Mouse (Mus musculus): ENCODE measurements around the gene Stard9.
"Not testable (repeated sequence)": the region's sequence is repeated elsewhere in the genome, so short reads cannot be mapped to it uniquely, and the experiment has no call there.

Stard9 gene

DNA sequence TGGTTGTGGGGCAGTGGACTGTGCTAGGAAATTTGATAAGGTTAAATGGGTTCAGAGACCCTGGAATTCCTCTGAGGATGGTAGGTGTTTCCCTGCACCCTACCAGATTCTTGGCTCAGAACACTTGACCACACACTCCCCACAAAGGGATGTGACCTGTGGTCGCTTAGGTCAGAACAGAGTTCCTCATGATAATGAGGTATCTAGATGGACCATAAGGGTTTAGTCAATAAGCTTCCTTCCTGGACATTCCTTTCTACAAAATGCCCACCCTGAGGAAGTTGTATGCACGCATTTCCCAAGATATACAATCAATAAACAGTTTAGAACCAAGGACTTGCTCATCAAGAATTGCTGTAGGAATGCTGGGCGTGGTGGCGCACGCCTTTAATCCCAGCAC lies 27.0 kb downstream of the Stard9 start:
- no peak for DNase-seq

DNA sequence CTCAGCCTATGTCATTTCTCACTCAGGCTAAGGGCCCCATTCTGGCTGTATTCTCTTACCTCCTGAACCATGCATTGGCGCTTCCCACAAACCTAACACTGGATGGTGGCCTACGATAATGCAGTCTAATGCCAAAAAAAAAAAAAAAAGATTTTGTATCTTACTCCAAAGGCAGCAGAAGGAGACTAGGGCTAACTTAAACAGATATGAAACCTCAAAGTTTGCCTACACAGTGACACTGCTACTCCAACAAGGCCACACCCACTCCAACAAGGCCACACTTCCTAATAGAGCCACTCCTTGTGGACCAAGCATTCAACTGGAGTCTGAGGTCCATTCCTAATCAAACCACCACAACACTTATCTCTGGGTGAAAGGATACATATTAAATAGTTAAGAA lies 27.8 kb downstream of the Stard9 start:
- no peak for DNase-seq

DNA sequence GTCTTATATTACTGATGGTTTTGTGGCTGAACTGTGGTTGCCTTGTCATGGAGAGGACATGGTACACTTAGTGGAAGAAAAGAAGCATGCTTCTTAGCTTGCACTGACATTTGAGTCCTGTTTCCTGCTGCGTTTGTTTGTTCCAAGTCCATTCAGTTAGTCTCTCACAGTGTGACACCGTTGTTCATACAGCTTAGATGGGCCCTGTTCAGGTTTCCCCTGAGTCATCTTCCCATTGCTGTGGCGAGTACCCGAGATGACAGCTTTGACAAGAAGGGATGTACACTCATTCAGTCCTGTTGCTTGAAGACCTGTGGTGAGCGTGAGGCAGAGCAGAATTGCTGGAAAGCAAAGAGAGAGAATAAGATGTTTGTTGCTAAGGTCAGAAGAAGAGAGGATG lies 29.6 kb downstream of the Stard9 start:
- no peak for DNase-seq

DNA sequence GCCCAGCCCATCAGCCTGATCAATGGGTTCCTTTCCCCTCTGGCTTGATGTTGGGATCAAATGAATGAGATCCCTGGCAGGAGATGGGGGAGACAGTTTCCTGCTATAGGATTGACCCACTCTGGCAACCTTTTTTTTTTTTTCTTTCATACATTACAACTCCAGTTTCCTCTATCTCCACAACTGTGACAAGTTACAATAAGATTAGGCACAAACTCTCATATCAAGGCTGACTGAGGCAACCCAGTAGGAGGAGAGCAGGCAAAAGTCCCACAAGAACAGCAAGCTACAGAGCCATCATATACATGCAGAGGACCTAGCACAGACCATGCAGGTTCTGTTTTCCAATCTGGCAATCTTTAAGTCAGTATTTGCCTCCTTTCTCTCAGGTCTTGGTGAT lies 30.4 kb downstream of the Stard9 start:
- no peak for DNase-seq

DNA sequence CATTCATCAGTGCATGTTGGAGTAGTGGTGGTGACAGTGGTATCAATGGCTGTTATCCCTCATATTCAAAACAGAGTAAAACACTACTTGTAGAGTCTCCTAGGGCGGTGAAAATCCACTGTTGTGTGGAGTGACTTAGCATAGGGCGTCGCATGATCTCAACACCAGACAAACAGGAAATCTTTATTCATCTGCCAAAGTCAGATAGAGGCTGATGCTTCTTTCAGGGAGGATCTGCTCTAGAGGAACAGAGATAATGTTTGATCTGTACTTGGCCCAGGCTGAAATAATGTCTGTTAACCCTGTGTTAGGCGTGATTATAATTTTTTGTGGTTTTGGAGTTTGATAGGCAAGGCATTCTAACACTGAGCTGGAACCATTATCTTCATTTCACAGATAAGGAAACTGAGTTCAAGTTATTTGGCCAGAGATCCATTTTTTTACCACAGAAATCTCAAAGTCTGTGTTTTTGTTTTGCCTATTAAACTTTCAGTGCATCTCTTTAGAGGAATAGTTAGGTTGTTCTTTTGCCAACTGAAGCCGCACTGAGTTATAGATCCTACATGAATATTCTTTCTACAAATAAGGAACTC lies 31.7 kb downstream of the Stard9 start:
- no peak for DNase-seq

DNA sequence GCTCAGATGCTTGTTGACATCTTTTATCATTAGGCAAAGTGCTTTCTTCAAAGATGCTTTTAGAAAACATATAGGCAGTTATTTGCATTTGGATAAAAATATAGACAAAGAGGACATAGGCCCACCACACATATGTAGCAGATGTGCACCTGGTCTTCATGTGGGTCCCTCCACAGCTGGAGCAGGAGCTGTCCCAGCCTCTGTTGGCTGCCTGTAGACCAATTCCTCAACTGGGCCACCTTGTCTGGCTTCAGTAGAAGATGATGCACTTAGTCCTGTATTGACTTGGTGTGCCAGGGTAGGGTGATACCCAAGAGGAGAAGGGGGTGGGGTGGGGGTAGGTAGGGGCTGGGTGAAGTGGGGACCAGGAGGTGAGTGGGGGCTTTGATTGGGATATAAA lies 33.8 kb downstream of the Stard9 start:
- DNase-seq, result no peak

DNA sequence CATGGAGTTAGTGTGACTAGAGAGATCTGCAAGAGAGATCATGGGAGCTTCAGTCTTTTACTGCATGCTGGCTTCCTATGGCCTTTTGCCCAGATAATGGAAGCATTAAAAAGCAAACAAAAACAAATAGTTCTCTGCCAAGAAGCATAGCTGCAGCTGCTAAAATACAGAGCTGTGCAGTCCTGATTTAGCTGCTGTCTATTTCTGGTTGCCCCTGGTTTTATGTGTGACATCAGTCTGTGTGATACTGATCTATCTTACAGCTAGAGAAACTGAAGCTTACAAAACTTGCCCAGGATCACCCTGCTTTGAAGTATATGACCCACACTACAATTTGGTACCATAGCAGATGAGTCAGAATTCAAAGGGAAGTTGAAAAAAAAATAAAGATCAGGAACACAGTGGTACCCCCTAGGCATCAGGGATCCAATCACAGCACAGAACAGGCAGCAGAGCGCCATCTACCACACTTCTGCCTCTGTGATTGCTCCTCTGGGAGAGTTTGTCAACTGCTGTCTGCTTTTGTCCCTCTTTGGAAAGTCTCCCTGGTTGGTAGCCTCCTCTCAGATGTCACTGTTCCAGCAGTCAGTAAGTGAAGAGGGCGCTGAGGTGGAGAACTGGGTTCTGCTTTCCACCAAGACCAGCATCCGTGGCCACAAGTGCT lies 34.7 kb downstream of the Stard9 start:
- DNase-seq, result no peak

DNA sequence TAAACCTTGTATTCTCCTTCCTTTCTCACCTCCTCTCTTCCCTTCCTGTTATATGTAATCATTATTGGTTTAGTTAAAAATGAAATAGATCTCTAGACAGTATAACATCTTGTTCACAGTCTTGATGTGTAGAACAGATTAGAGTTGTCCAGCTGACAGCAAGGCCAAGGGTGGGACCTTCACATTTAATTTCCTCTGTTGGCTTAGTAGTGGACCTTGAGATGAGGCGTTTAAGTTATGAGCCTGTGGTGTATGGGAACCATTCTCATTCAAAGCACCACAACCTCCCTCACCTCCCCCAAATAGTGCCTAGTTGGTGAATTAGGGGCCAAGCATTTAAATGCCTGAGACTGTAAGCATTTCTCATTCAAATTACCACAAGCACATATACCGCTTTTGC lies 38.5 kb downstream of the Stard9 start:
- DNase-seq, result no peak

DNA sequence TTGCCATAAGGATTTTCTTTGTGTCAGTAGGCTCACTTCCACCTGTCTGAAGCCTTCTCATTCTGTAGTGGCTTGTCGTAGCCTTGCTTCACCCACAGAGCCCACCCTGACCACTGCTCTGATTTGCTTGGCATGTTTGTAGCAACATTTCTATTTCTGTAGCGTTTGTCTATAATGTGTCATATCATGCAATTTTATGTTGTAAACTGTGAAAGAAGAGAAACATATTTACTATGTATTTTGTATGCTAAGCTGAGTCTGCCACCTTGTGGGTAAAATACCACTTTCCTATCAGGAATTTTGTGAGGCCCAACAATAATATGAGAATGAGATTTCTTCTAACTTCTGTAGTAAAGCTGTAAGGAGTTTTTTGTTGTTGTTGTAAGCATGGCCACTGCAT lies 41.3 kb downstream of the Stard9 start:
- no peak for DNase-seq

DNA sequence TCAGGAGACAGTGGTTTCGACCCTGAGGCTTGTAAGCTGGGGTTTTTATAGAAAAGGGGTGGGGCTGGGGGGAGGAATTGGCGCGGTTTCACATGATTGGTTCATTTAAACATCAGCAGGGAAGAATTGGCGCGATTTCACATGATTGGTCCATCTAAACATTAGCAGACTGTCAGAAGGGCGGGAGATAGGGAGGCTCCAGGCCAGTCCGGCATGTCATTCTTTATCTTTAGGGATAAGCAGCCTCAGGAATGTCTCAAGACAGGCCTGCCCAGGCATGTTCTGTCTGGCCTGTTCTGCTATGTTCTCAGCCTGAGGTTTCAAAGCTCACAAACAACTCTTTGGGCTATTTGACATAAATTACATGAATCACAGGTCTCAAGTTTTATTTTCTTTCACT lies 52.2 kb downstream of the Stard9 start:
- not testable (repeated sequence) for DNase-seq

DNA sequence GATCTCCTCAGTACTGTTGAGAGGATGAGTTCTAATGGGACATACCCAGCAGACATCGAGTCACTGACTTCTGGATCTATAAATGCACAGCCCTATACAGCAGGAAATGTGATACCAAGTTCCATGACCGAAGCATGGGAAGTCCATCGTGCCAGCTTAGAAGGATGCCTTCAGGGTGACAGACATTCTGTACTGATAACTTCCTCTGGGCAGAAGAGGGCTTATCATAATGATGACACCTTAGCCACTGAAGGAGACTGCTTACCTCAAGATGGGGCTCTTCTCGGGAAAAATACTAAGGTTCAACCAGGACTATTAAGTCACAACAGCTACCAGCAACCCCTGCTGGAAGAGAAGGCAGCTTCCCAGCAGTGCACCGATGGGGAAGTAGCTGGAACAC lies 68.8 kb downstream of the Stard9 start:
- no peak for DNase-seq

DNA sequence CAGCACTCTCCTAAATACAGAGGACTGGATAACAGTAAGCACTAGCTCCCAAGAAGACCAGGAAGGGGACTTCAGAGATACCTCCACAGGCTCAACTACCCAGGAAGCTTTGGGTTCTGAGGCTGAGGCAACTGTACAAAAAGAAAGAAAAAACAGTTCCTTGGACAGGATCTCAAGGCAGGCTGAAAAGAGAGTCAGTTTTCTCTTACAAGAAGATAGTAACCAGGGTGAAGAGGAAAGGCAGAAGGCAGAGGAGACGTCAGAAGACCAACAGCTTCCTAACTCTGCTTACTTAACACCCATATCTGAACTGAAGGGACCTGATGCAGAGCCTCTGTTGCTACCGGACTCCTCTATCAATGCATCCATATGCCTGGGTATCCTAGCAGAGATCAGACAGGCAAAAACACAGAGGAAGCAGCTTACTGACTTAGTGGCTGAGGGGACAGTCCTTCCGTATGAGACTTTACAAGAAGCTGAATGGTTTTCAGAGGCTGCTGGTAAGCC lies 71.5 kb downstream of the Stard9 start:
- no peak for DNase-seq

DNA sequence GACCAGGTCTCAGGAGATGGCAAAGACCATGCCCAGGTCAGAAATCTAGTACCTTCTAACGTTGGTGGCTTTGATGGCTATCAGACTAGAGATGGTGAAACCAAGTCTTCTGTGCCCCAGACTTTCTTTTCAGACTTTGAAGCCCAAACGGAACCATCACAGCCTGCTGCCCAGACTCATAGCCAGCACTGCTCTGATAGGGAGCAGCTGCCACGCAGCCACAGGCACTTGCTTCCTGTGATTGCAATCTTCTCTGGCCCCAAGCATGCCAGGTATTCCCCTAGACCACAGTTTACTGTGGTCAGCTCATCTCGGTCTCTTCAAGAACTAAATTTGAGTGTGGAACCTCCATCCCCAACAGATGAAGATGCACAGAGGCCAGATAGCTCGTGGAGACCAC lies 73.8 kb downstream of the Stard9 start:
- DNase-seq, result no peak

DNA sequence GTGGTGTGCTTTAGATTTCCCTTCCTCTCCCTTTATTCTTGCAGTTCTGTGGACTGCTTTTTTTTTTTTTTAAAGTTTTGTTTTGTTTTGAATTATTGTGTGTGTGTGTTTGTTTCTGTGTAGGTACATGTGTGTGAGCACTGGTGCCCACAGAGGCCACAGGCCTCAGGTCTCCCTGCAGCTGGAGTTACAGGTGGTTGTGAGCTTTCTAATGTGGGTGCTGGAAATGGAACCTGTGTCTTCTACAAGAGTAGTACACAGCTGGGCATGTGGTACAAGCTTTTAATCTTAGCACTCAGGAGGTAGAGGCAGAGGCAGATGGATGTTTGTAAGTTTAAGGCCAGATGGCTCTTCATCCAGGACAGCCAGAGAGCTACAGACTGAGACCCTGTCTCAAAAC lies 78.1 kb downstream of the Stard9 start:
- no peak for DNase-seq

DNA sequence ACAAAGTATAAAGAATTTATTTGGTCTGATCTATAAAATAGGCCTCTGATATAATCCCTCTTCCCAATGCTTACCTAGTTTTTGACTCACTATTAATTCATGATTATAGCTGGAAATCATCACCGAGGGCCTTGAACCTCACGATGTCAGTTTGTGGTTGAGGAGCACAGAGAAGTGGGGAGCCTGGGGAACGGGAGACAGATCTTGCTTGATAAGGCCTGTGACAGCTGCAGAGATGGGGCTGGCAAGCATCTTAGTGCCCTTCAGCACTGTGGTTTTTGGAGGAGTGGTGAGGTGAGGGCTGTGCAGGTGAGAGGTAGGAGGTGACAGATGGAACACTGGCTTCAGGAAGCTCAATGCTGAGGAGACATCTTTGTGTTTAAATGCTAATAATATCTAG lies 81.2 kb downstream of the Stard9 start:
- DNase-seq, result no peak

DNA sequence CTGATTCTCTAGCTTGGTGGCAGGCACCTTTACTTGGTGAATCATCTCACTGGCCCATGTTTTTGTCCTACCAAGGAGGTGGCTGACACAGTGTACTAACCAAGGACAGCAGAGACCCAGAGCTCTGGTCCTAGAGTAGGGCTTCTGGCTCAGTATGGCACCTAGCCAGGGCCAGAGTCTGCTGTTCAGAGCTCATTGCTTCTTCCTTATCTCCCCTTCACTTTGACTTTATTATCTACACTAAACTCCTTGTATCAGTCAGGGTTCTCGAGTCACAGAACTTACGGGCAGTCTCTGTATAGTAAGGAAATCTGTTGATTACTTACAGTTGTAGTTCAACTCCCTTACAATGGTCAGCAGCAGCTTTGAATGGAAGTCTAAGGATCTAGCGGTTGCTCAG lies 82.0 kb downstream of the Stard9 start:
- no peak for DNase-seq

DNA sequence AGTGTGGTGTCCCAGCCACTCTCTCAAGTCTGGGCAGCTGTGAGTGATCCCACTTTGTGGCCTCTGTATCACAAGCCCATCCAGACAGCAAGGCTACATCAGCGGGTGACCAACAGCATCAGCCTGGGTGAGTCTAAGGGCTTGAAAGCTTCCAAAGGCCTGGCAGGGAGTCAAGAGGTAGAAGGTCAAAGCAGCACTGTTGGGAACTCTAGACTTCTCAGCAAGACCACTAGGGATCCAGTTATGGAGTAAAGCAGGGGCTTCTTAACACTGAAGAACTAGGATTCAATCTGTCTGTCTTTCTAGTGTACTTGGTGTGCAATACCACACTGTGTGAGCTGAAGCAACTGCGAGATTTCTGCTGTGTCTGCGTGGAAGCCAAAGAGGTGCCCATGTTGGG lies 84.5 kb downstream of the Stard9 start:
- no peak for DNase-seq

DNA sequence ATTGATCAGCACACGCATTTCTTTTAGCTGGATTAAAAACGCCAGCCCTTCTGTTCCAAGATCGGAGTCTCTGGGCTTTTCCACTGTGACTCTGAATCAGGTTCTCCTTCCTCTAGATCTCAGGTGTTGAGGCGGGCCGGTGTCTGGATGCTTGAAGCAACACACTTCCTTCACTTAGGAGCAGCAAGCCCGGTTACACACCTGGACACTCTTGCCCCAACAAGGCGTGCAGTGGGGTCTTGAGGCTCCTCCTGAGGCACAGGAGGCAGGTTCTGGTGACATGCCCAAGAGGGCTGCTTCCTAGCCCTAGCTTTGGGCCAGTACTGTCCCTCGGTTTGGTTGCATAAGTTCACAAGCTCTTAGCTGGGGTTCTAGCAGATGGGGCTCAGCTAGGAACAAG lies 89.6 kb downstream of the Stard9 start:
- DNase-seq, result no peak

DNA sequence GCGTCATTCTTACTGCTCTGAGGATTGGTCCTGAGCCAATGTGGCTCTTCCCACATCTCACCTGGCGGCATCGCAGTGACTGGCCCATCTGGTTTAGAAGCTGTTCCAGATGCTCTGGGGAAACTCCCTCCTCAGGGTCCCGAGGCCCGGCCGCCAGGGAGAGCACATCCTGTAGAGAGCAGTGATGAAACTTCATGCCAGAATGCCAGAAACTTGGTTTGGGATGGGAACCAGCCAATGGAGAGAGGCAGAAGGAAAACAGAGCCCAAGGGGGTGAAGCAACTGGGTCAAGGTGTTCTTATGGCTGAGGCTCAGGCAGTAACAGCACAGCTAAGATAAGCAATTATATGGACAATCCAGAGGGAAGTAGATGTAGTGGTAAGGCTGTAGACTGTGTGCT lies 91.9 kb downstream of the Stard9 start:
- DNase-seq, result no peak

DNA sequence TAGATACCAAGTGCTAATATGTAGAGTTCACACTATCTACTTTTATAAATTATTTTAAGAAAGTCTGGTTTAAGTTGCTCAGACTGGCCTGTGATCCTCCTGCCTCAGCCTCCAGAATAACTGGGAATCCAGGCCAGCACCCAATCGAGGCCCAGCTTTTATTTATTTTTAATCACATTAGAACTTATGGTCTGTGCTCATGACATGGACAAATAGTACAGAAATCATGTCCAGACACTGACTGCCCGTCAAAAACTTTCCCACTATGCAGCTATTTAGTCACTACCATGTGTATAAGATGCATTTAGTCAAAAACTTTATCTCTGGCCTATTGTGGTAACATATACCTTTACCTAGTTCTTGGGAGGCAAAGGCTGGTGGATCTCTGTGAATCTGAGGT lies 93.0 kb downstream of the Stard9 start:
- DNase-seq, result no peak

DNA sequence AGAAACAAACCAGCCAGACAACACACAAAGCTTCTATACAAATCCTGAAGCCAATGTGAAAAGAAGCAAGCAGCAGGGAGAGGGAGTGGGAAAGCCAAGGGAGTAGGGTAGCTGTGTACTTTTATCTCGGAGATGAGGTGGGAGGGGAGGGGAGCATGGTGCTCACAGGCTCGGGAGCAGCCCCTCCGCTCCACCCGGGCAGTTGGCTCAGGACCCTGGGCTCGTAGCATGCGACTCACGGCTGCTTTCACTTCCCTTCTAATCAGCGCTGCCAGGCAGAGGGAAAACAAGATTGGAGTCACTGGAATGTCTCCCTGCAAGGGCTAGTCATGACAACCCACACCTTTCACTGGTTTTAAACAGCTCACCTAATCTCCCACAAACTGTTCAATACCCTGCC lies 93.6 kb downstream of the Stard9 start:
- DNase-seq, result no peak

DNA sequence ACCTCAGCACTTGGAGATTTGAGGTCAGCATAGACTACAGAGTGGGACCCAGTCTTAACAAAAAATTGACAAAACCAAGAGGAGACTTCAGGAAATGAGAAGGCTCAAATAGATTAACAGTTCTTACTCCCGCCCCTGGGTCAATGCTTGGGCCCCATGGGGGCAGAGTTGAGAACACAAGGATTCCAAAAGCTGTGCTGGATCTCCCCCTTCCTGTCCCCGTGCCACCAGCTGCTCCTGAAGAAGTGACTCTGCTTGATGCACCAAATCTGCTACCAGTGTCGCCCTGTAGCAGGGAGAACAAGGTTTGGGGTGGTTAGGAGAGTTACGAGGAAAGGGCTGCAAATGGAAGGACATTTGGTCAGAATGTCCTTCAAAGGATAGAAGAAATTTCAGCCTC lies 94.7 kb downstream of the Stard9 start:
- no peak for DNase-seq

DNA sequence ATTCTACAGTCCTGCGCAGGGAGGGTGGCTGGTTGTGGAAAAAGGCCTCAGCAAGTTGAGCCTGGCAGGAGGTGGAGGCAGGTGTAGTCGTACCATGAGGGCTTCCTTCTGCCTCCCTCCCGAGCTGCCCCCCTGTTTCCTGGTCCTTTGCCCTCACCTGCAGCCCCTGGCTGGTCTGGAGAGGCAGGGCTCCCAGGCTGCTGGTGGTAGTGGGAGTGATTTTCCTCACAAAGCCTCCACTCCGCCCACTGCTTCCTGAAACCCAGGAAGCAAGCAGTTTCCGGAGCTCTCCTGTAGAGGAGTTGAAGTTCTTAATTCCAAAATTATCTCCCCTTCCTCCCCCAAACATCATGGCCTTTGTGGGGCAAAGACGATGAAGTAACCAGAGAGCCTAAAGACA lies 95.3 kb downstream of the Stard9 start:
- no peak for DNase-seq

DNA sequence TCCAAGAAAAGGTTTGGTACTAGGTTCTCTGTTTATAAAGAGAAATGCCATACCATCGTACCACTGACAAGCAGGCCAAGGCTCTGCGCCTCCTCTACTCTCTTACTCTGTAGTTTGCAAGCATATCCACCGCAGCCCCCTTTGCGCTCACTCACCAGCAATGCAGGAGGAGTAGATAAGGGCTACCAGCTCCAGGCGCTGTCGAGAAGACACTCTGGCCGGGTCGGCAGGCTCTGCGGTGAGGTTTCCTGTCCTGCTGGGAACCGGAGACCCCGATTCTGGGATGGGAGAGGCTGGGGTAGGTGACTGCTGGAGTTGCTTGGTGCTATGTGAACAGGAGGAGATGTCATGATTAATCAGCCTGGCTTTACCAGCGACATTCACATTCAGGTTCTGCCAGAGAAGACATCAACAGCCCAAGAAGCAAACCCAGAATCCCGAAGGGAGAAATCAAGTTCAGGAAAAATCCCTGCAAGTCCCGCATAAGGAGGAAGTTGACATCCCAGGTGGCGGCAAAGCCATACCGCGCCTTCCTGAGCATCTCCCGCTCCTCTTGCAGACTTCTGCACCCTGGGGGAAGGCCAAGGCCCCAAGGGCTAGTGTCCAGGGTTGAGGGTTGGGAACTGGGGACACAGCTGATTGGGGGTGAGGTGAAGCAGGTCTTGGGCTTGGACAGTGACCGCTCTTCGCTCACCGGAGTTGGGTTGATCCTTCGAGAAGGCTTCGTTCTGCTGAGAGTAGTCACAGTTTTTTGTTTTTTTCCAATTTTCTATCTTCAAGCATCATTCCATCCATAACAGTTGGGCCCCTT lies 101.1 kb downstream of the Stard9 start:
- no peak for DNase-seq

All from kidney, adult 18-20 months (tissue).